Mouse (Mus musculus): ENCODE results near the gene Mas1.

DNA sequence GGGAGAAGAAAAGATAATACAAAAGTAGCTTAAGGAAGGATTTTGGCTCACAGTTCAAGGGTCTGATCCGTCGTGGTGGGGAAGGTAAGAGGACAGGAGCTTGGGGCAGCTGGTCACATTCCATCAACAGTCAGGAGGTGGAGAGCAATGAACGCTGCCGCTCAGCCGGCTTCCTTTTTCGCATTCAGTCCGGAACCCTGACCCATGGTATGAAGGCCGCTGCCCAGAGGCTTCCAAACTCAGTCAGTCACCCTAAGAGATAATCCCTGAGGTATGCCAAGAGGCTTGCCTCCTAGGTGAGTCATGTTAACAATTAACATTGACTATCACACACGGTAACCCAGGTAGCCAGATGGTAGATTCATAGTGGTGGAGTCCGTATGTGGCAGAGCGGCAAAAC lies 13.6 kb downstream of the Mas1 start:
- TF ChIP-seq CTCF (IDR thresholded peaks at IDR 0.05; ENCODE audit: borderline replicate concordance, extremely low read depth, insufficient read depth, insufficient read length) (no peak), POLR2A (IDR thresholded peaks at IDR 0.05; ENCODE audit: borderline replicate concordance, extremely low read depth, insufficient read depth, insufficient read length, poor library complexity, severe bottlenecking) (no peak)
